Mouse (Mus musculus): Measurements from ENCODE around the gene Akap7. TPM values are rescaled to one million over a fixed set of nuclear protein-coding genes. Genes with fewer than 3 reads are reported as not detected.

Akap7 gene
- polyA plus RNA-seq, 1 experiment from 2014 or later, result 19.8 TPM

Other genes with a start within 250 kb of the Akap7 start
- 81.6 and 89.9 TPM in 2 replicates for gene Epb41l2, start 51.9 kb upstream of the Akap7 start, polyA plus RNA-seq (2015; fragmentation: Nextera tagmentation; extraction: Ambion mirVana)
- not detected in 2 replicates for gene Smlr1, start 228.4 kb upstream of the Akap7 start, polyA plus RNA-seq (2015; fragmentation: Nextera tagmentation; extraction: Ambion mirVana)

All from embryonic facial prominence, embryonic 13.5 days (tissue).